Comparison of ENCODE assay signal across 8 mouse cellular contexts in the genomic region with DNA sequence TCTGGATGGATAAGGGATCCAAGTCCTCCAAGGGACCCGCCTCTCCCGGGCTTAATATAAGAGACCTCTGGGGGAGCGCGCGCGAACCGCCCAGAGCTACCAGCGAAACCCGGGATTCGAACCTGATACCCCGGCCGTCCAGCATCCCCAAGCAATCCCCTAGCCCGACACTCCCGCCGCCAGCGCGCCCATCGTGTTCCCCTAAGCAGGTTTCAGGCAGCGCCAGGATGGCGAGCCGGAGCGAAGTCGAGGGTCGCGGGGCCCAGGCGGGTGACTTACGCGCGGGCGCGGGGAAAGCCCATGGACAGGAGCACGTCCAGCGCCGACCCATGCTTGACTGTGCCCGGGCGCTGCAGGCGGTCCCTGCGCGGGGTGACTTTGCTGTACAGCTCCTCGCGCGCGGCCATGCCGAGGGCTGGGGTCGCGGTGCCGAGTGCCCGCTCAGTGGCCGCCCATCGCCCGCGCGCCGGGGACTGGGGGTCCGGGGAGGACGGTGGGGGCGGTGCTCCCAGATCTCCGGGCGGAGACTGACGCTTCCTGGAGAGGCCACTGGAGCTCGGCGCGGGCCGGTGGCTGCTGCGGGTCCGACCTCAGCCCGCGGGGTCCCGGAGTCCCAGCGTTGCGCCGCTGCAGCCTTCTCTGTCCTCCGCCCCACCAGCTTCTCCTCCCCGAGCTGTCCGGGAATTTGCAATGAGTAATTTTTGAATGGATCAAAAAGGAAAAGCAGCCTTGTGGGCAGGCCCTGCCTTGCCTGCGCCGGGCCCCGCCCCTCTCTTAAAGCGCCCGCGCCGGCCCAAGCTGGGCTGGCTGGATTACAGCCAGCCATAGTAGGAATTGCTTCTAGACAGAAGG. TPM values are rescaled to one million over a fixed set of nuclear protein-coding genes. Genes with fewer than 3 reads are reported as not detected.
DNase-seq lines count a peak whose midpoint lies in the region; ATAC-seq lines count a peak whose summit lies in the region.

No protein-coding gene starts in this region.

- peak overlapping the region; percentile 79 for H3K9ac ChIP-seq in hindbrain, embryonic 11.5 days (ENCODE audit: low read depth, low read length)

- H3K4me3 ChIP-seq in hindbrain, embryonic 11.5 days (ENCODE audit: low read depth, low read length): peak overlapping the region; percentile 84

- H3K4me2 ChIP-seq in hindbrain, embryonic 11.5 days (replicated peaks; ENCODE audit: low read depth, low read length): peak overlapping the region; percentile 85

- no peaks in the 10 kb centered on the region for H3K36me3 ChIP-seq in hindbrain, embryonic 11.5 days (ENCODE audit: control insufficient read depth, insufficient read depth, low read length)

- no peaks in the 10 kb centered on the region for H3K9me3 ChIP-seq in hindbrain, embryonic 11.5 days (ENCODE audit: control insufficient read depth, low read length)

- ATAC-seq in hindbrain, embryonic 11.5 days (ENCODE audit: low FRiP score): peak; percentile 88

- H3K4me1 ChIP-seq in hindbrain, embryonic 11.5 days (replicated peaks; ENCODE audit: control insufficient read depth, insufficient read depth, low read length): no peaks in the 10 kb centered on the region; the same call in 1 of the 2 replicates

- H3K27me3 ChIP-seq in hindbrain, embryonic 11.5 days (ENCODE audit: control insufficient read depth, insufficient read depth, low read length): peaks cover 18% of the 10 kb centered on the region

- H3K27ac ChIP-seq in hindbrain, embryonic 11.5 days (ENCODE audit: low read depth, low read length): peak overlapping the region; percentile 60

- peak; percentile 88 for DNase-seq in Muller cell, postnatal 12 days (ENCODE audit: inconsistent ontology term)
- DNase-seq in cerebellum, postnatal 10 days: peak; percentile 92 to 93
- DNase-seq in frontal cortex, adult 2 months (ENCODE audit: extremely low spot score in 1 of 2, low spot score in 1 of 2): peak; percentile 33 to 80
- peak; percentile 82 for DNase-seq in hindbrain, embryonic 11.5 days (ENCODE audit: low spot score)
- peak; percentile 71 to 80 for DNase-seq in layer of hippocampus, postnatal 14 days (ENCODE audit: low spot score in 2 of 2)
- DNase-seq in lung, postnatal 10 days: peak; percentile 83
- DNase-seq in retina, adult 2 months (ENCODE audit: low read depth, low spot score): peak; percentile 33
- peak; percentile 54 for DNase-seq in thymus, postnatal 25 days

- under 1% methylated on average over 69 of the region's 82 CpGs for WGBS in hindbrain, embryonic 11.5 days

RNA-seq across cellular contexts. Expression of a gene that starts 4.3 kb away (rescaled TPM):
- polyA plus RNA-seq in frontal cortex, adult 2 months (2012; rRNA removed): 18.6 and 19.1 TPM in 2 replicates
- polyA plus RNA-seq in hindbrain, embryonic 11.5 days (2014; fragmentation: Nextera tagmentation; extraction: Ambion mirVana): 12.0 and 13.7 TPM in 2 replicates
- total RNA-seq in layer of hippocampus, postnatal 14 days (2021): 10 to 100 TPM; 29.0 to 30.4 TPM

Comparison
In these comparisons a context has a peak if more than half of its experiments do, and no peak if none do; other contexts are left out.
1. Peak in every context shown above with its lines: DNase-seq, ATAC-seq, H3K4me3 ChIP-seq and H3K27ac ChIP-seq.
2. DNase-seq: peak in every context shown above with its lines; median percentile 92 in cerebellum, postnatal 10 days; 88 in Muller cell, postnatal 12 days; 83 in lung, postnatal 10 days; 82 in hindbrain, embryonic 11.5 days; 76 in layer of hippocampus, postnatal 14 days; 56 in frontal cortex, adult 2 months; 54 in thymus, postnatal 25 days; 33 in retina, adult 2 months.